Mouse (Mus musculus) NIH3T3 (cell line): Measurements from ENCODE around the gene Cops9.

Source experiments
- DNase-seq: peaks from one replicate; pipeline ENCODE4 v3.0.0-alpha.2; 2012; ENCODE audit warnings: low read depth

Gene Cops9

GRCm38 (mm10) chr1:92641514-92642272, at the start of gene Cops9:
Gene Cops9, minus strand, starts transcription at chr1:92641985.
- peak; percentile 96 for DNase-seq

- DNase-seq: no peak
Measured at GRCm38 (mm10) chr1:92691166-92691844, 49.5 kb upstream of the Cops9 start.

DNA sequence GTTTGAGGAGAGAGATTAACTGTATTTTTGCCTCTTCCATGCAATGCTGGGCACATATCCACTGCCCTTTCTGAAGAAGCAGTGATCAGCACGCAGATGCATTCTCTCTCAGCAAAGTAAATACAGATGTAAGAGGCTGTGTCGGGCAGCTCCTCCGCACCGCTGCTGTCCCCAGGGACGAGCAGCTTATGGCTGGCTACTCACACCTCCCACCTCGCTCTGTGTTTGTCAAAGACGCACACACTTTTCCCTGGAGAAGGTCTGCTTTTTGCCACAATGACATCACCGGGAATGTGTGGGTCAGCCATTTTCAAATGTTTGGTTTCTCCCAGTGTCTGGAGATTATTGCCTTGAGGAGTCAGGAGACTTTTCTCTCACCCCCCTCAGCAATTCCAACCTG, 45.2 kb upstream of the Cops9 start:
- DNase-seq: peak; percentile 50

- no peak for DNase-seq
Measured at GRCm38 (mm10) chr1:92683151-92683550, 41.4 kb upstream of the Cops9 start.

DNA sequence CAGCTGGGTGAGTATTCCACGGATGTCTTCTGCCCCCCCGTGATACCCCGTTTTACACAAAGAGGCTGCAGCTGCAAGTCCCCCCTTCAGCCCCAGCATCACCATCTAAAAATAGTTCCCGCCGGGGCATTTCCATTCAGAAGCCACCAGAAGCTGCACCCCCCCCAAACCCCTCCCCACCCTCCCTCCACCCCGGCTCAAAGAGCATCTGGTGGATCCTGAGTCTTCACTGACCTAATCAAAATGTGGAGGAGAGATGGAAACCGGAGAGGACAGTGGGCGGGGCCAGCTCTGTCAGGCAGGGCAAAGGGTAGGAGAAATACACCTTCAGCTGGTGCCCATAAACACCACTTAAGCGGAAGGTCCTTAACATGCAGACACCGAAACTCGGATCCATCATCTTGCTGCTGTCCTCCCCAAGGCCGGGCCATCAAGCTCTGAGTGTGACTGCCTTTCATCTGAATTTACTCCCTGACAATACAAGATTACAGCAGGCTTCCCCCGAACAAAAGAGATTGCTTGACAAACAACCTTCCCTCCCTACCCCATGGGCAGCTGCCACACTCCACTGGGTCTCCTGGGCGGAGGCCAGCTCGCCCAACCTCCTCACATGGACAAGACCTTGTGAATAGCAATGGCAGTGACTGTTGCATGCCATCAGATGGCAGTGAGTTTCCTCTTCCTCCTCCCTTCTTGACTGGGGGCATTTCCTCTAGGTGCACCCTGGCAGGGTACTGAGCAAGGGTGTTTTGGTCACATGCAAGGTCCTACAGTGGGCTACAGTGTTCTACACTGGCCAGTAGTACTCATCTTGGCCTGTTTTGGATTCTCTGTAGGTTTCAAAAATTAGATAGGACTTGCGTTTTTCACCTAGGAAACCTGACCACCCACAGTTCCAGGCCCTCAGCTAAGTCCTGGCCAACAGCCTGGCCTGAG, 39.2 kb upstream of the Cops9 start:
- DNase-seq: no peak

DNA sequence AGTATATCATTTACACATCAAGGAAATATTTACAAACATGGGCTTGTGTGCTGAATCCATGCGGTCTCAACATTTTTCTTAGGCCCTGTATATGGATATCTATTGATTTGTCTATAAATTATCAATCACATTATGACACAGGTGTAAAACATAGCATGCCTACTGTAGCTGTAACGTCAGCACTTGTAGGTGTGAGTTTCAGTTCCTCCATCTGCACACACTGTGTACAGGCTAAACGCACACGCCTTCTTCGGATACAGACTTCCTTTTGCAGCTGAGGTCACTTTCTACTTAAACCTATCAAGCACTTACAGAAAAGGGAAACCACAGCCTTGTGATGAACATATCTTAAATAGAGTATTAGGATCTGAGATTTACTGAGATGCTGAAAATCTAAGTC, 37.0 kb upstream of the Cops9 start:
- DNase-seq: no peak

DNA sequence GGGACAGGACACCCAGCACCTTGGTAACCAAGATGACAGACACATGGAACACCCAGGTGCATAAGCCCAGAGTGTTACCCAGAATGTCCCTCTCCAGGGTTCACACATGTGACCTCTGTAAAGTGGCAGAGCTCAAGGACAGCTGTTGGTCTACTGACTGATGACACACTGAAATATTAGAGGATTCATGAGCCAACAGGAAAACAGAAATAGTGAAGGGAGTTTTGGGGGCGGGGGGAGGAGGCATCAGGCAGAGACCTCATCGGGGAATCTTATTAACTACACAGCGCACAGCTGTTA, 34.8 kb upstream of the Cops9 start:
- no peak for DNase-seq

- DNase-seq: no peak
Measured at GRCm38 (mm10) chr1:92675932-92676675, 34.3 kb upstream of the Cops9 start.

- DNase-seq: no peak
Measured at GRCm38 (mm10) chr1:92673258-92673782, 31.5 kb upstream of the Cops9 start.

- no peak for DNase-seq
Measured at GRCm38 (mm10) chr1:92671326-92671725, 29.5 kb upstream of the Cops9 start.

- peak; percentile 18 for DNase-seq
Measured at GRCm38 (mm10) chr1:92669430-92669829, 27.6 kb upstream of the Cops9 start.

DNA sequence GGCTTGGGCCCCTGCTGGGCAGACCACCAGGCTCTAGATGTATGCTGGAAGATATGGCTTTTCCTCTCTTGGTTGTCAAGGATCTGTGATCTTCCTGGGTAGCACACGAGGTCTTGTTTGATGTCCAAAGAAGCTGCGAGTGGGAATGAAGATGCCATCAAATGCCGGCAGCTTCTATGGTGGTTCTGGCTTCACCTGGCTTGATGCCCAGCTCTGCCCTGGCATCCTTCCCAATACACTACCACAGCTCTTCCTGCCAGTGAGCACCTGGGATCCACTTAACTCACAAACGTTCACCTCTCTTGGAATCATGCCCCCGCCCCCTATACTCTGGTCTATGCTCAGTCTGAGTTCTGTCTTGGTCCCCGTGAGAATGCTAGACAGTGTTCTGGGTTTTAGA, 25.3 kb upstream of the Cops9 start:
- DNase-seq: no peak

DNA sequence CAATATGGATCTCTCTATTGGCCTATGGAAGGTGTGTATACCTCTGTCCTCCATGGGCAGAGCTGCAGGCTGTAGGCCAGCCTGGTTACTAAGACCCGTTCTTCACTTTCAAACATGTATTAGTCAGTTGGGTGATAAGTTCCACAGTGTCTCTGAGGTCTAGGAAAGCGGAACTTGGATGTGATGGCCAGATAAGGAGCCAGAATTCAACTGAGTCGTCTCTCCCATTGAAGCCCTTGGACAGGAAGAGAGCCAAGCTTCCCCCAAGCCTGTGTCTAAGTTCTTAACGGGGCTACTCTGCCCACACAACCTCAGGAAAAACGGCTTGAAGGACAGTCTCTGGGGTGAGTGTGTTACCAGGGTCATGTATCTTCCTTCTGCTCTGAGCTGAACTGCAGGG, 17.6 kb upstream of the Cops9 start:
- DNase-seq: no peak

DNA sequence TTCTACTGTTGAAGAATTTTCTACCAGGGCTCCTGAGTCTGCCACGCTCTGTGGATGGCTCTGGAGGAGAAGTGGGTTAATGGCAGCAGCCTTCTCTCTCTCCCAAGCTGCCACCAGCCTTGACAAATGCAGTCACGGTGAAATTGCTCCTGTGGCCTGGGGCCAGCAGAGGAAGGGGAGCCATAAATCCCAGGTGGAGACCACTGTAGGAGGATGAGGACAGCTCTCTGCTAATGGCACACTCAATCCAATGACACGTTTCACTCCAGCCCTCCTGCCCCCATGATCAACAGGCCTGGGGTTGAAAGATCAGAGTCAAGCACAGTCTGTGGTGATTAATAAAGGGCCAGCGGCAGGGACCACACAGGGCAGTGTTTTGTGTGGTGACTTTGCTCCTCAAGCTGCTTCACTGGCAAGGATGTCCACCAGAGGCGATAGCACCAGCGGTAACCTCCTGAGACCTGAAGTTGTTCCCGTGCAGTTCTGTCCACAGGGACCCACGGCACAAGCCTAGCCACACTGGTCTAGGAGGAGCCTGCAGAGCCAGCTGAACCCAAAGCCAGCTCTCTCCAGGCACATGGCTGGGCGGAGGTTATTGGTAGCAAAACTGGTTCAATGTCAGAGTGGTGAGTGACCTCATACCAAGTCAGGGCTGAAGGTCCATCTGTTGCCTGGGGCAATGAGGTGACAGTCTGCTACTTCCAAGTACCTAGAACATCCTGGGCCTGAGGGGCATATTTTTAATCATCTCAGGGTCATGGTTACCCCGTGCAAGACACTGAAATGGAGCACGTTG, 15.4 kb upstream of the Cops9 start:
- no peak for DNase-seq

DNA sequence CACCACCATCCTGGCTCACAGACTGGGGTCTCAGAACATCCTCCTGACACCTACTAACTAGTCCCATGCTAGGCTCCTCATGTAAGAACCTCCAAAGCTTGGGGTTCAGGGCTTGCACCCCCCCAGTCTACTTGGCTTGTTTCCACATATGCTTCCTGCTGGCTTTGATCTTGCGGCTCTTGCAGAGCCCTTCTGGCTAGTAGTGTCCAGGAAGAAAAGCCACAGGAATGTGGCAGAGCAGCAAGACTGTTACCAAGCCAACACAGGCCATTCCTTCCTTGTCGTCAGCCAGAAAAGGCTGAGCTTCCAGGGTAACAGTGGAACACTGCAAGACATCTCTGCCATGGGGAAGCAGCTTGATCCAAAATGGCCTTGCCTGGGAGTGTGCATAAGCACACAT, 12.9 kb upstream of the Cops9 start:
- peak; percentile 59 for DNase-seq

DNA sequence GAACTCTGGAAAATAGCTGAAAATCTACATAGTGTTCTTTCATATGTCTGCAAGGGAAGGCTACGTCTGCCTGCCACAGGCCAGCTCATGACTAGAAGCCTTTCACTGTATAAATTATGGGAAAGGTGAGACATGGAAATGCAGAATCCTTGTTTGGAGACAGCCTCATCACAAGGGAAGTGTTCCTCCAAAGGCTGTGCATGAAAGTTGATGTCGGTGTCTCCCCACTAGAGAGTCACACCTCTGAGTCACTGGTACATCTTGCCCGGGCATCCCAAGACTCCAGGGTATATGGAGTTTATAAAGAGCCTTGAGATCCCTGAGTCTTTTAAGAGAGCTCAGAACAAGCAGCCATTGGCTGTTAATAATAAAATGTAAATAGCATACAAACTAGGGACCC, 11.4 kb upstream of the Cops9 start:
- DNase-seq: no peak

DNA sequence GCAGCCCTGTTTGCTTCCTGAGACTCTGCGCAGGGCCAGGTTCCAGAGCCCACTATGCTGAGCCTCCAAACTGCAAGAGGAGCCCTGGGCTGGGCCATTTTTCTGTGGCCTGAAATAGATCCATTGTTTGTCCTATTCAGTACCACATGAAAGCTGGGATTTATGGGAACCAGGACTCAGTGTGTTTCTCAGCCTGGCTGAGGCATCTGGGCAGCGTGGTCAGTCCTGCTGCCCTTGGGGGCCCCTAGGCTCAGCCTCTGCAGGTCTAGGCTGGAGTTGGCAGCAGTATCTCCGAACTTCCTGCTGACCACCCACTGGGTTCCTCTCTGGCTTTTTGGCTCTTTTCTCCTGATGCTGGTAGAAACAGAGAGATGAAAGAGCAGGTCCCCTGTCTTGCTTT, 9.7 kb upstream of the Cops9 start:
- no peak for DNase-seq

DNA sequence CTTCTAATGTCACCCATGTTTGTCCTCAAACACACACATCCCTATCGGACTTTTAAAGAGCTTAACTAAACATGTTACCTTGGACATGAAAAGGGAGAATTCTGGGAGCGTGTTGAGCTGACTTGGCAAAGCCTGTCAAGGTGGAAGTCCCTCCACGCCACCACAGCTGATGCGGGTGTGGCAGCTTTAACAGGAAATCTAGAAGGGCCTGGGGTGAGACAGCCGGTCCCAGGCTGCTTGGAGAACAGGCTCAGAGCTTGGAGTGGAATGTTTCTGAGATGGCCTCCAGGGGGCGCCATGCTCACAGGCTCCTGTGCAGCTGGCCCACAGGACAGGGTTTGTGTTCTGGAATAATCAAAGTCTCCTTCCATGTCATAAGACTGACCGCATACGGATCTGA, 6.9 kb upstream of the Cops9 start, which contains the start of gene Otos:
TSS of gene Otos (minus strand) at position 169 of the 400 bp plus-strand sequence.
- DNase-seq: peak; percentile 95

GRCm38 (mm10) chr1:92648197-92648596, 6.4 kb upstream of the Cops9 start:
- no peak for DNase-seq

DNA sequence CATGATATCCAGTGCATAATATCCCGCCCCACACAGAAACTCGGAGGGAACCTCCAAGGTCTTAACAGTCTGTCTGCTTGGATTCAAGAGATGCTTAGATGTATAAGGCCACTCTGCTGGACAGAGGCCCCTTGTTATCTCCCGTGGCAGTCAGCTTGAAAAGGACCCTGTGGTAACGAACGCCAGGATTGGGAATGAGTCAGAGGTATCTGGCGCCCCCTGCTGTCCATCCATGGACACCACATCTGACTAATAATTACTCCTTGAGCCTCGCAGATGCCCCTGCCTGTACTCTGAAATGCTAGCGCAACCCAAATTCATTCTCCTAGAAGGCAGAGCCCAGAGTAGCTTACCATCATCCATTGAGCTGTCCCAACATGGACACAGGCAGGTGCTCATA, 6.0 kb upstream of the Cops9 start:
- peak; percentile 93 for DNase-seq

GRCm38 (mm10) chr1:92647026-92647425, 5.2 kb upstream of the Cops9 start:
- no peak for DNase-seq
